Mouse (Mus musculus) hindbrain, embryonic 15.5 days (tissue): ENCODE measurements around the gene Cmpk2. TPM values are rescaled to one million over a fixed set of nuclear protein-coding genes. Genes with fewer than 3 reads are reported as not detected.
"Not testable (repeated sequence)": the region's sequence is repeated elsewhere in the genome, so short reads cannot be mapped to it uniquely, and the experiment has no call there.

Experiments used
- ATAC-seq: fragments of 200-750 bp; cut with Nextera tagmentation; 2 replicates; pipeline ENCODE4 v1.8.0; 2017; ENCODE audit warnings: low read depth, moderate number of reproducible peaks, moderate TSS enrichment; ENCODE audit not compliant: low FRiP score
- H3K27ac ChIP-seq: fragments of 300-500 bp; sonication (generic); replicated peaks from 2 replicates; pipeline ENCODE4 v1.5.1; 2015; ENCODE audit warnings: mild to moderate bottlenecking, inconsistent platforms
- H3K27me3 ChIP-seq: fragments of 300-500 bp; sonication (generic); 2 replicates; pipeline ENCODE4 v1.6.1; 2015; ENCODE audit warnings: control low read depth, inconsistent platforms
- H3K36me3 ChIP-seq: fragments of 300-500 bp; sonication (generic); 2 replicates; pipeline ENCODE4 v1.6.1; 2015; ENCODE audit warnings: control low read depth, inconsistent platforms
- H3K4me1 ChIP-seq: fragments of 300-500 bp; sonication (generic); replicated peaks from 2 replicates; pipeline ENCODE4 v1.6.1; 2015; ENCODE audit warnings: control low read depth, inconsistent platforms
- H3K4me2 ChIP-seq: fragments of 300-500 bp; sonication (generic); 2 replicates; pipeline ENCODE4 v1.6.1; 2015; ENCODE audit warnings: moderate library complexity, mild to moderate bottlenecking, inconsistent platforms
- H3K4me3 ChIP-seq: fragments of 300-500 bp; sonication (generic); 2 replicates; pipeline ENCODE4 v1.5.1; 2015; ENCODE audit warnings: mild to moderate bottlenecking, inconsistent platforms
- H3K9ac ChIP-seq: fragments of 300-500 bp; sonication (generic); 2 replicates; pipeline ENCODE4 v1.6.1; 2015; ENCODE audit warnings: inconsistent platforms
- H3K9me3 ChIP-seq: fragments of 300-500 bp; sonication (generic); 2 replicates; pipeline ENCODE4 v1.6.1; 2016; ENCODE audit warnings: control low read depth, inconsistent platforms
- WGBS: fragments of 180-500 bp; shearing (Covaris S2); methylation state at CpG from one replicate; pipeline ENCODE4 v1.1.7; 2015; 5-methylcytosine and 5-hydroxymethylcytosine counted together
- polyA plus RNA-seq: library from polyadenylated mRNA; unstranded; fragments of >200 nt; fragmentation: Nextera tagmentation; extraction: Ambion mirVana; gene quantifications from 2 replicates; pipeline ENCODE4 v1.2.1, GENCODE M21; 2015

Gene Cmpk2
- polyA plus RNA-seq = 19.8 and 20.0 TPM in 2 replicates

DNA sequence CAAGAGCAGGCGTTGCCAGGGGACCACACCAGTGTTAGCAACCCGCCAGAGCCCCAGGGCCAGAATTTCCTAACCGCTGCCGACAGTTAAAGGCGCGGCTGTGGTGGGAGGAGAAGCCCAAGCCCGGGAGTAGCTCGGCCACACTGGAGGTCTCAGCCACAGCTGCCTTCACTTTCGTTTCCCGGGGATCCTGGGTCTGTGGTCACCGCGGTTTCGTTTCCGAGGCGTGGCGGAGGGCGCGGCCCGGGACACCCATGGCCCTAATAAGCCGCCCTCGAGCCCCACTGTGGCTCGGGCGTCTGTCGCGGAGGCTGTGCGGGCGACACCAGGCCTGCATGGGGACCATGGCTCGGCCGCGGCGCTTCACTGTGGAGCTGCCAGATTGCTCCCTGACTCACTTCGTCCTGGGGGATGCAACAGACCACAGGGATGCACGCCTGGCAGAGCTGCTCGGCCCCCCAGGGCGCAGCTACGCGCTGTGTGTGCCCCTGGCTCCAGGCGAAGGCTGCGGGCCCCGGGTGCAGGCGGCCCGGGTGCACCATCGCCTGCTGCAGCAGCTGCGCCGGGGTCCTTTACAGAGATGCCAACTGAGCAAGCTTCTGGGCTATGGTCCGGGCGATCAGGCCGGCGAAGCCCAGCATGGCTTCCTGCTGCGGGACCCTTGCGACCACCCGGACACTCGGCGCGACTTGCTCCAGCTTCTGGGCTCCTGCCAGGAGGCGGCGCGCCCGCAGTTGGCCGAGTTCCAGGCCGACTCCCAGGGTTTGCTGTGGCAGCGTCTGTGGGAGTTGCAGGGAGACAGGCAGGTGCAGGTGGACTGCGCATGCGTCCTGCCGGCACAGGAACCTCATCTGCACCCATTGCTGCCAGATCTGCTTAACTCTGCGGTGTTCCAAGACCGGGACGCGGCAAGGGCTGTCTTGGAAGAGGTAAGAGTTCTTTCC lies at the start of gene Cmpk2:
TSS of gene Cmpk2 (plus strand) at position 107 of the 944 bp plus-strand sequence.
- H3K4me3 ChIP-seq = peak within 1 kb of the TSS; percentile 68
- peaks cover 29% of the 10 kb centered on the region for H3K4me1 ChIP-seq
- H3K27me3 ChIP-seq = no peaks in the 10 kb centered on the region
- peak; percentile 89 for ATAC-seq
- WGBS = under 1% methylated on average over 69 of the region's 69 CpGs
- H3K9ac ChIP-seq = peak within 1 kb of the TSS; percentile 88
- H3K36me3 ChIP-seq = no peaks in the 10 kb centered on the region; the same call in 1 of the 2 replicates
- H3K9me3 ChIP-seq = no peaks in the 10 kb centered on the region
- peak within 1 kb of the TSS; percentile 95 for H3K27ac ChIP-seq
- peak within 1 kb of the TSS; percentile 99 for H3K4me2 ChIP-seq

GRCm38 (mm10) chr12:26424841-26425240 lies 44.2 kb upstream of the Cmpk2 start:
- no peaks in the 10 kb centered on the region for H3K36me3 ChIP-seq
- no peak overlapping the region for H3K9ac ChIP-seq
- no peak for ATAC-seq
- H3K9me3 ChIP-seq = no peaks in the 10 kb centered on the region
- H3K27ac ChIP-seq = no peak overlapping the region
- no peak overlapping the region for H3K4me3 ChIP-seq
- no peaks in the 10 kb centered on the region for H3K27me3 ChIP-seq
- WGBS = 97% methylated on average over 2 of the region's 2 CpGs
- no peak overlapping the region for H3K4me2 ChIP-seq
- H3K4me1 ChIP-seq = no peaks in the 10 kb centered on the region

DNA sequence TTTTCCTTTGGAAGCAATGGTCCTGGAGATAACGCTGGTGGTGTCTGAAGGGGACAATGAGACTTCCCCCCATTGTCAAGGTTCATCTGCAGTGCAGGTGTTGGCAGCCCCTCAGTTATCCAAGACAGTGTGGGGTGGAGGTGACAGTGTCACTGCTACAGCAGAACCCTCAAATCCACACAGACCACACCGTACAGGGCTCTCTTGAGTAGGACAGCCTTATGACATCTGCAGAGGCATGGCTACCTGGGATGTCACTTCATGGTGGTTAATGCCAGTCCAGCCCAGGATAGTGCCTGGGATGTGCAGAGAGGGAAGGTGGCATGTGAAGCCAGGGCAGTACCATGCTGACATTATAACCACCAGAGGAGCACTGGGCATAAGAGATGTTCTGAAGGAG lies 40.2 kb upstream of the Cmpk2 start:
- not testable (repeated sequence) for ATAC-seq

GRCm38 (mm10) chr12:26436334-26436733 lies 32.7 kb upstream of the Cmpk2 start:
- Histone ChIP-seq H3K27ac (no peak overlapping the region), H3K4me2 (no peak overlapping the region), H3K4me3 (no peak overlapping the region), H3K27me3 (no peaks in the 10 kb centered on the region), H3K9ac (no peak overlapping the region), H3K36me3 (no peaks in the 10 kb centered on the region), H3K4me1 (no peaks in the 10 kb centered on the region), H3K9me3 (no peaks in the 10 kb centered on the region)
- WGBS = 85% methylated on average over 4 of the region's 4 CpGs
- no peak for ATAC-seq

More for the DNA sequence above, 40.2 kb upstream of the Cmpk2 start:
- not testable (repeated sequence) for H3K27me3 ChIP-seq, H3K9ac ChIP-seq, H3K27ac ChIP-seq, H3K9me3 ChIP-seq, H3K4me2 ChIP-seq, H3K36me3 ChIP-seq, H3K4me1 ChIP-seq, H3K4me3 ChIP-seq
- WGBS = 89% methylated on average over 2 of the region's 2 CpGs

GRCm38 (mm10) chr12:26437950-26438349 lies 31.1 kb upstream of the Cmpk2 start:
- no peaks in the 10 kb centered on the region for H3K27me3 ChIP-seq
- ATAC-seq = no peak
- H3K4me1 ChIP-seq = no peaks in the 10 kb centered on the region
- no peaks in the 10 kb centered on the region for H3K36me3 ChIP-seq
- H3K27ac ChIP-seq = no peak overlapping the region
- H3K4me2 ChIP-seq = no peak overlapping the region
- no peaks in the 10 kb centered on the region for H3K9me3 ChIP-seq
- H3K9ac ChIP-seq = no peak overlapping the region
- no peak overlapping the region for H3K4me3 ChIP-seq
- 70% methylated on average over 3 of the region's 3 CpGs for WGBS

GRCm38 (mm10) chr12:26439366-26439765 lies 29.6 kb upstream of the Cmpk2 start:
- Histone ChIP-seq H3K4me3 (no peak overlapping the region), H3K4me1 (no peaks in the 10 kb centered on the region), H3K27ac (no peak overlapping the region), H3K36me3 (no peaks in the 10 kb centered on the region), H3K9me3 (no peaks in the 10 kb centered on the region), H3K9ac (no peak overlapping the region), H3K27me3 (no peaks in the 10 kb centered on the region), H3K4me2 (no peak overlapping the region)
- 80% methylated on average over 3 of the region's 3 CpGs for WGBS
- no peak for ATAC-seq

- ATAC-seq = no peak
- Histone ChIP-seq H3K9me3 (no peaks in the 10 kb centered on the region), H3K27me3 (no peaks in the 10 kb centered on the region), H3K27ac (no peak overlapping the region), H3K9ac (no peak overlapping the region), H3K4me1 (no peaks in the 10 kb centered on the region), H3K4me2 (no peak overlapping the region), H3K4me3 (no peak overlapping the region), H3K36me3 (no peaks in the 10 kb centered on the region)
- WGBS = 1% methylated on average over 2 of the region's 2 CpGs
Measured at GRCm38 (mm10) chr12:26444054-26444453, 24.9 kb upstream of the Cmpk2 start.

- Histone ChIP-seq H3K4me3 (no peak overlapping the region), H3K4me2 (no peak overlapping the region), H3K27me3 (no peaks in the 10 kb centered on the region), H3K4me1 (no peaks in the 10 kb centered on the region), H3K36me3 (no peaks in the 10 kb centered on the region), H3K9ac (no peak overlapping the region), H3K9me3 (no peaks in the 10 kb centered on the region), H3K27ac (no peak overlapping the region)
- ATAC-seq = no peak
- WGBS = 90% methylated on average over 2 of the region's 2 CpGs
Measured at GRCm38 (mm10) chr12:26444511-26444910, 24.5 kb upstream of the Cmpk2 start.

GRCm38 (mm10) chr12:26446377-26447045 lies 22.5 kb upstream of the Cmpk2 start:
- H3K27me3 ChIP-seq = no peaks in the 10 kb centered on the region
- no peak overlapping the region for H3K4me2 ChIP-seq
- H3K4me1 ChIP-seq = no peaks in the 10 kb centered on the region
- no peak overlapping the region for H3K9ac ChIP-seq
- no peaks in the 10 kb centered on the region for H3K9me3 ChIP-seq
- H3K36me3 ChIP-seq = no peaks in the 10 kb centered on the region
- no peak overlapping the region for H3K27ac ChIP-seq
- WGBS = 89% methylated on average over 4 of the region's 4 CpGs
- no peak for ATAC-seq
- no peak overlapping the region for H3K4me3 ChIP-seq

DNA sequence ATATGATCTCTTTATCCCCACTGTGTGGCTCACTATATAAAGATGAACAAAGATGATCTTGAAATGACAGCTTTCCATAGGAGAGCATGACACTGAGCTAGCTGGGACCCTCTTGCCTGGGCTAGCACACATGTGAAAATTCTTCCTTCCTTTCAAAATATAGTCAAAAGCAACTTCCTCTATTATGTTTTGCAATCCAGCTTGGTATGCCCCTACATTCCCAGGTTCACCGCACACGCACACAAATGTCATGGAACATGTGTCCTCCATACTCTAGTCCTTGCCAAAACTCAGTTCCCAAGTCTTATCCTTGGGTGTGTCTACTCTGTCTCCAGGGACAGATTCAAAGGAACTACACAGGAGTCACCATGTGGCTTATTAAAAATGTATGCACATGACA lies 19.5 kb upstream of the Cmpk2 start:
- 96% methylated on average over 2 of the region's 2 CpGs for WGBS
- Histone ChIP-seq H3K4me3 (no peak overlapping the region), H3K9me3 (no peaks in the 10 kb centered on the region), H3K4me1 (no peaks in the 10 kb centered on the region), H3K27ac (no peak overlapping the region), H3K36me3 (no peaks in the 10 kb centered on the region), H3K4me2 (no peak overlapping the region), H3K27me3 (no peaks in the 10 kb centered on the region), H3K9ac (no peak overlapping the region)
- ATAC-seq = no peak

- Histone ChIP-seq H3K27ac (no peak overlapping the region), H3K27me3 (no peaks in the 10 kb centered on the region)
- 68% methylated on average over 1 of the region's 1 CpGs for WGBS
Measured at GRCm38 (mm10) chr12:26451150-26451549, 17.9 kb upstream of the Cmpk2 start.

GRCm38 (mm10) chr12:26452951-26453350 lies 16.1 kb upstream of the Cmpk2 start:
- ATAC-seq = no peak
- Histone ChIP-seq H3K4me3 (no peak overlapping the region), H3K4me2 (no peak overlapping the region), H3K9me3 (no peaks in the 10 kb centered on the region), H3K9ac (no peak overlapping the region), H3K27ac (no peak overlapping the region), H3K36me3 (no peaks in the 10 kb centered on the region), H3K27me3 (no peaks in the 10 kb centered on the region), H3K4me1 (peaks cover 8% of the 10 kb centered on the region; the same call in 1 of the 2 replicates)
- WGBS = 83% methylated on average over 4 of the region's 4 CpGs

More at GRCm38 (mm10) chr12:26451150-26451549, 17.9 kb upstream of the Cmpk2 start:
- no peak overlapping the region for H3K4me3 ChIP-seq
- ATAC-seq = no peak
- H3K4me1 ChIP-seq = peaks cover 6% of the 10 kb centered on the region; the same call in 1 of the 2 replicates
- no peaks in the 10 kb centered on the region for H3K36me3 ChIP-seq
- no peak overlapping the region for H3K4me2 ChIP-seq
- H3K9me3 ChIP-seq = no peaks in the 10 kb centered on the region
- H3K9ac ChIP-seq = no peak overlapping the region
